Mouse (Mus musculus): ENCODE data around the gene Echdc3.

GRCm38 (mm10) chr2:6165771-6166170 lies 47.1 kb downstream of the Echdc3 start:
- no peak for TF ChIP-seq CTCF (IDR thresholded peaks at IDR 0.05; ENCODE audit: extremely low read depth, insufficient read depth, low read length)
- no peak for TF ChIP-seq POLR2A (IDR thresholded peaks at IDR 0.05; ENCODE audit: extremely low read depth, insufficient read depth, low read length)

Data from cortical plate, adult 2 months (tissue).